In the genomic region with DNA sequence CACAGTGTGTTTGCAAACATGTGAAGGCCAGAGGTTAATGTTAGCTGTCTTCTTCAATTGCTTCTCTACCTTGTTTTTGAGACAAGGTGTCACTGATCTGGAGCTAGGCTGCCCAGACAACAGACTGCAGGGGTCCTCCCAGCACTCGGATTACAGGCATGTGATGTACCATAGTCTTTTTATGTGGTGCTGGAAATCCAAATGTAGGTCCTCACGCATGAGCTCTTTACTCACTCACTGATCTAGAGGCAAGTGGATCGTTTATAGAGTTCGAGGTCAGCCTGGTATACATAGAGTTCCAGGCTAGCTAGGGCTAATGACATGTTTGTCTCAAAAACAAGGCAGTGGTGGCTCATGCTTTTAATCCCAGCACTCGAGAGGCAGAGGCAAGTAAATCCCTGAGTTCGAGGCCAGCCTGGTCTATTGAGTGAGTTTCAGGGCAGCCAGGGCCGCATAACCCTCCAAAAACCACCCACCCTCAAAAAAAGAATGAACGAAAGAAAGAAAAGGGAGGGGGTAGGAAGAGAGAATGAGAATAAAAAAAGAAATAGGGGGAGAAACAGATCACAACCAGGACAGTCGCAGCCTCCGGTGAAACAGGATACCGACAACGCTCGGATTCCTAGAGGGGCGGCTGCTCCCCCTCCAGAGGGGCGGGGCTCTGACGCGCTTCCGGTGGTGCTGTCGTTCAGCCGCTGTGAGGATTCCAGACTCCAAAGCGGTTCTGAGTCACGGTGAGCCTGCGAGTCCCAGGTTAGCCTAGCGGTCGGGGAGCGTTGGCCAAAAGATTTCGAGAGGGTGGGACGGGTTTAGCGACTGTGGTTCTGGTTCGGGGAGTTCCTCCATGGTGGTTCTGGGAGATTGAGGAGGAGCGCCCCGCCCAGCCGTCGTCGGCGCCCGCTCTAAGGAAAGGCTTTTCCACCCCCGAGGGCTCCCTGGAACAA, we compare ENCODE assay signal across 8 mouse cellular contexts. TPM values are rescaled to one million over a fixed set of nuclear protein-coding genes. Genes with fewer than 3 reads are reported as not detected.
DNase-seq lines count a peak whose midpoint lies in the region; ATAC-seq lines count a peak whose summit lies in the region.

A gene (plus strand): TSS at position 649 of the 944 bp plus-strand sequence.

- H3K27ac ChIP-seq in heart, embryonic 14.5 days (replicated peaks in 1 of 2; ENCODE audit: control insufficient read depth in 1 of 2, insufficient read depth in 1 of 2, low read depth in 2 of 2, low read length in 2 of 2) = peak within 1 kb of the TSS; percentile 87 to 94
- peak within 1 kb of the TSS; percentile 91 for H3K27ac ChIP-seq in liver, embryonic 13.5 days
- H3K27ac ChIP-seq in stomach, embryonic 16.5 days (ENCODE audit: low read length) = peak within 1 kb of the TSS; percentile 97

- no peaks in the 10 kb centered on the region for H3K9me3 ChIP-seq in heart, embryonic 14.5 days (ENCODE audit: control insufficient read depth, low read length)
- H3K9me3 ChIP-seq in liver, embryonic 13.5 days (replicated peaks) = no peaks in the 10 kb centered on the region
- no peaks in the 10 kb centered on the region for H3K9me3 ChIP-seq in stomach, embryonic 16.5 days (replicated peaks; ENCODE audit: control insufficient read depth, low read length)

- no peaks in the 10 kb centered on the region for H3K27me3 ChIP-seq in heart, embryonic 14.5 days (ENCODE audit: control insufficient read depth, insufficient read depth, low read length)
- no peaks in the 10 kb centered on the region for H3K27me3 ChIP-seq in liver, embryonic 13.5 days
- H3K27me3 ChIP-seq in stomach, embryonic 16.5 days (ENCODE audit: control insufficient read depth, insufficient read depth, low read length) = no peaks in the 10 kb centered on the region

- H3K9ac ChIP-seq in heart, embryonic 14.5 days (ENCODE audit: low read length) = peak within 1 kb of the TSS; percentile 87
- peak within 1 kb of the TSS; percentile 77 for H3K9ac ChIP-seq in liver, embryonic 13.5 days
- H3K9ac ChIP-seq in stomach, embryonic 16.5 days (ENCODE audit: low read length) = peak within 1 kb of the TSS; percentile 83

- H3K4me2 ChIP-seq in heart, embryonic 14.5 days (ENCODE audit: low read length) = peak within 1 kb of the TSS; percentile 87
- peak within 1 kb of the TSS; percentile 78 for H3K4me2 ChIP-seq in liver, embryonic 13.5 days
- H3K4me2 ChIP-seq in stomach, embryonic 16.5 days (ENCODE audit: low read depth, low read length) = peak within 1 kb of the TSS; percentile 73

- WGBS in heart, embryonic 14.5 days = 7% methylated on average over 38 of the region's 38 CpGs
- WGBS in liver, embryonic 13.5 days (ENCODE audit: insufficient replicate concordance) = 6% methylated on average over 38 of the region's 38 CpGs
- 6% methylated on average over 38 of the region's 38 CpGs for WGBS in stomach, embryonic 16.5 days

- peak; percentile 82 for DNase-seq in c-Kit-negative CD71-positive TER-119-positive erythroid progenitor cells, embryonic 14.5 days (ENCODE audit: low read depth, low spot score)
- peak; percentile 89 for DNase-seq in fibroblast of lung, adult 2 months (ENCODE audit: low read depth)
- peak; percentile 94 for DNase-seq in kidney, postnatal 14 days
- DNase-seq in liver, embryonic 13.5 days = peak; percentile 84
- peak; percentile 90 for DNase-seq in neural tube, embryonic 10.5 days (ENCODE audit: extremely low spot score, low spot score)

- peak within 1 kb of the TSS; percentile 64 to 66 for H3K4me3 ChIP-seq in heart, embryonic 14.5 days (ENCODE audit: control insufficient read depth in 1 of 2, insufficient read depth in 1 of 2, low read depth in 1 of 2, low read length in 2 of 2)
- peak within 1 kb of the TSS; percentile 70 for H3K4me3 ChIP-seq in liver, embryonic 13.5 days (replicated peaks)
- H3K4me3 ChIP-seq in stomach, embryonic 16.5 days (replicated peaks; ENCODE audit: low read length) = peak within 1 kb of the TSS; percentile 82

- peaks cover 12% of the 10 kb centered on the region; the same call in 1 of the 2 replicates for H3K36me3 ChIP-seq in heart, embryonic 14.5 days (ENCODE audit: control insufficient read depth, insufficient read depth, low read length)
- peaks cover 10% of the 10 kb centered on the region; the same call in 1 of the 2 replicates for H3K36me3 ChIP-seq in liver, embryonic 13.5 days
- H3K36me3 ChIP-seq in stomach, embryonic 16.5 days (ENCODE audit: control insufficient read depth, insufficient read depth, low read length) = peaks cover 7% of the 10 kb centered on the region; the same call in 1 of the 2 replicates

- peaks cover 2 to 10% of the 10 kb centered on the region in 2 experiments; a peak in 3 of 4 replicates for H3K4me1 ChIP-seq in heart, embryonic 14.5 days (ENCODE audit: control insufficient read depth in 2 of 2, insufficient read depth in 2 of 2, low read length in 2 of 2)
- H3K4me1 ChIP-seq in liver, embryonic 13.5 days (replicated peaks) = peaks cover 37% of the 10 kb centered on the region
- peaks cover 10% of the 10 kb centered on the region for H3K4me1 ChIP-seq in stomach, embryonic 16.5 days (ENCODE audit: control insufficient read depth, insufficient read depth, low read length)

- peak; percentile 100 for ATAC-seq in CD4-positive, CD25-positive, alpha-beta regulatory T cell, adult 4 months
- ATAC-seq in heart, embryonic 14.5 days (ENCODE audit: insufficient number of reproducible peaks, insufficient read depth, low FRiP score, low read depth) = peak; percentile 91
- peak; percentile 96 for ATAC-seq in liver, embryonic 13.5 days (ENCODE audit: low read depth)
- peak; percentile 96 for ATAC-seq in stomach, embryonic 16.5 days (ENCODE audit: insufficient read depth, low FRiP score)

RNA-seq across cellular contexts. Expression of the gene that starts here (rescaled TPM):
- polyA plus RNA-seq in CD4-positive, CD25-positive, alpha-beta regulatory T cell, adult 4 months (2017; shearing (Covaris generic)) = 10 to 100 TPM; 22.8 TPM
- polyA plus RNA-seq in heart, embryonic 14.5 days (2014; fragmentation: Nextera tagmentation; extraction: Ambion mirVana) = 40.0 and 40.4 TPM in 2 replicates
- polyA plus RNA-seq in liver, embryonic 13.5 days (2015; fragmentation: Nextera tagmentation; extraction: Ambion mirVana) = 15.4 and 16.0 TPM in 2 replicates
- 44.2 and 45.5 TPM in 2 replicates for polyA plus RNA-seq in stomach, embryonic 16.5 days (2015; fragmentation: Nextera tagmentation; extraction: Ambion mirVana)

Comparison
In these comparisons a context has a peak if more than half of its experiments do, and no peak if none do; other contexts are left out.
1. Peak in every context shown above with its lines: DNase-seq, ATAC-seq, H3K4me3 ChIP-seq and H3K27ac ChIP-seq.